Mouse (Mus musculus) embryonic facial prominence, embryonic 10.5 days (tissue): Measurements from ENCODE around the gene Sox5. TPM values are rescaled to one million over a fixed set of nuclear protein-coding genes. Genes with fewer than 3 reads are reported as not detected.
"Not testable (repeated sequence)": the region's sequence is repeated elsewhere in the genome, so short reads cannot be mapped to it uniquely, and the experiment has no call there.

Source experiments
- DNase-seq: peaks from one replicate; pipeline ENCODE4 v3.0.0-alpha.2; 2017; ENCODE audit warnings: low spot score
- H3K27ac ChIP-seq: fragments of 300-500 bp; sonication (generic); replicated peaks from 2 replicates; pipeline ENCODE4 v1.5.1; 2016; ENCODE audit warnings: mild to moderate bottlenecking
- H3K27me3 ChIP-seq: fragments of 300-500 bp; sonication (generic); replicated peaks from 2 replicates; pipeline ENCODE4 v1.6.1; 2016; ENCODE audit warnings: low read depth, mild to moderate bottlenecking; ENCODE audit not compliant: poor library complexity, severe bottlenecking
- H3K36me3 ChIP-seq: fragments of 300-500 bp; sonication (generic); replicated peaks from 2 replicates; pipeline ENCODE4 v1.6.1; 2016; ENCODE audit warnings: mild to moderate bottlenecking, moderate library complexity
- H3K4me1 ChIP-seq: fragments of 300-500 bp; sonication (generic); 2 replicates; pipeline ENCODE4 v1.6.1; 2016
- H3K4me3 ChIP-seq: fragments of 300-500 bp; sonication (generic); 2 replicates; pipeline ENCODE4 v1.5.1; 2016; ENCODE audit warnings: mild to moderate bottlenecking, moderate library complexity
- H3K9me3 ChIP-seq: fragments of 300-500 bp; sonication (generic); 2 replicates; pipeline ENCODE4 v1.6.1; 2016; ENCODE audit warnings: mild to moderate bottlenecking
- WGBS: fragments of 180-500 bp; shearing (Covaris S2); methylation state at CpG from one replicate; pipeline ENCODE4 v1.1.7; 2016; 5-methylcytosine and 5-hydroxymethylcytosine counted together
- polyA plus RNA-seq: library from polyadenylated mRNA; unstranded; fragments of >200 nt; fragmentation: Nextera tagmentation; extraction: Ambion mirVana; gene quantifications from 2 replicates; pipeline ENCODE4 v1.2.1, GENCODE M21; 2016

The Sox5 gene
- polyA plus RNA-seq, 1 experiment from 2014 or later, result 65.1 TPM

GRCm38 (mm10) chr6:144251222-144252170 lies 530.3 kb downstream of the Sox5 start:
- Histone ChIP-seq H3K4me3 (no peak overlapping the region), H3K9me3 (no peaks in the 10 kb centered on the region), H3K27ac (peak overlapping the region; percentile 84), H3K36me3 (no peaks in the 10 kb centered on the region), H3K27me3 (no peaks in the 10 kb centered on the region; the same call in 1 of the 2 replicates), H3K4me1 (peaks cover 42% of the 10 kb centered on the region)
- DNase-seq, result peak; percentile 71
- 17% methylated on average over 18 of the region's 18 CpGs for WGBS

GRCm38 (mm10) chr6:144250625-144251181 lies 531.1 kb downstream of the Sox5 start:
- 15% methylated on average over 6 of the region's 6 CpGs for WGBS
- DNase-seq, result peak; percentile 64
- no peaks in the 10 kb centered on the region for H3K36me3 ChIP-seq
- H3K9me3 ChIP-seq, result no peaks in the 10 kb centered on the region
- no peaks in the 10 kb centered on the region; the same call in 1 of the 2 replicates for H3K27me3 ChIP-seq
- H3K4me1 ChIP-seq, result peaks cover 34% of the 10 kb centered on the region
- H3K4me3 ChIP-seq, result 0 out of 2 replicates have a peak overlapping the region, but pooled peaks have one; percentile 11
- H3K27ac ChIP-seq, result peak overlapping the region; percentile 84

GRCm38 (mm10) chr6:144236581-144236980 lies 545.2 kb downstream of the Sox5 start:
- WGBS, result 38% methylated on average over 11 of the region's 11 CpGs
- DNase-seq, result no peak
- H3K36me3 ChIP-seq, result no peaks in the 10 kb centered on the region
- H3K4me1 ChIP-seq, result peaks cover 10% of the 10 kb centered on the region
- H3K27me3 ChIP-seq, result no peaks in the 10 kb centered on the region
- H3K9me3 ChIP-seq, result no peaks in the 10 kb centered on the region
- no peak overlapping the region; the same call in 1 of the 2 replicates for H3K27ac ChIP-seq
- H3K4me3 ChIP-seq, result no peak overlapping the region

- H3K9me3 ChIP-seq, result no peaks in the 10 kb centered on the region
- no peaks in the 10 kb centered on the region for H3K36me3 ChIP-seq
- no peaks in the 10 kb centered on the region for H3K27me3 ChIP-seq
- 28% methylated on average over 8 of the region's 8 CpGs for WGBS
- DNase-seq, result no peak
- H3K27ac ChIP-seq, result peak overlapping the region; percentile 48
- peak overlapping the region; percentile 29; the same call in 1 of the 2 replicates for H3K4me3 ChIP-seq
- H3K4me1 ChIP-seq, result peaks cover 64% of the 10 kb centered on the region
Measured at GRCm38 (mm10) chr6:144203970-144204369, 577.8 kb downstream of the Sox5 start.

GRCm38 (mm10) chr6:144203013-144203412 lies 578.8 kb downstream of the Sox5 start:
- Histone ChIP-seq H3K4me1 (peaks cover 64% of the 10 kb centered on the region), H3K9me3 (no peaks in the 10 kb centered on the region), H3K36me3 (no peaks in the 10 kb centered on the region), H3K4me3 (0 out of 2 replicates have a peak overlapping the region, but pooled peaks have one; percentile 19), H3K27me3 (no peaks in the 10 kb centered on the region), H3K27ac (0 out of 2 replicates have a peak overlapping the region, but pooled peaks have one; percentile 49)
- 41% methylated on average over 12 of the region's 12 CpGs for WGBS
- DNase-seq, result no peak

GRCm38 (mm10) chr6:144201402-144202040 lies 580.3 kb downstream of the Sox5 start:
- Histone ChIP-seq H3K4me3 (no peak overlapping the region), H3K27ac (no peak overlapping the region), H3K4me1 (peaks cover 61% of the 10 kb centered on the region), H3K27me3 (no peaks in the 10 kb centered on the region), H3K36me3 (no peaks in the 10 kb centered on the region), H3K9me3 (no peaks in the 10 kb centered on the region)
- WGBS, result 81% methylated on average over 5 of the region's 5 CpGs
- no peak for DNase-seq

GRCm38 (mm10) chr6:144197209-144198119 lies 584.3 kb downstream of the Sox5 start:
- H3K27me3 ChIP-seq, result no peaks in the 10 kb centered on the region
- H3K9me3 ChIP-seq, result no peaks in the 10 kb centered on the region
- no peak for DNase-seq
- H3K36me3 ChIP-seq, result peaks cover 1% of the 10 kb centered on the region; the same call in 1 of the 2 replicates
- H3K4me1 ChIP-seq, result peaks cover 21% of the 10 kb centered on the region
- H3K4me3 ChIP-seq, result no peak overlapping the region
- WGBS, result 51% methylated on average over 16 of the region's 16 CpGs
- H3K27ac ChIP-seq, result no peak overlapping the region

- H3K27ac ChIP-seq, result no peak overlapping the region; the same call in 1 of the 2 replicates
- no peak for DNase-seq
- peaks cover 17% of the 10 kb centered on the region for H3K36me3 ChIP-seq
- H3K4me3 ChIP-seq, result no peak overlapping the region
- 75% methylated on average over 14 of the region's 14 CpGs for WGBS
- H3K4me1 ChIP-seq, result peaks cover 11% of the 10 kb centered on the region
- H3K27me3 ChIP-seq, result no peaks in the 10 kb centered on the region
- H3K9me3 ChIP-seq, result peaks cover 11% of the 10 kb centered on the region
Measured at GRCm38 (mm10) chr6:144195934-144196333, 585.8 kb downstream of the Sox5 start.

GRCm38 (mm10) chr6:144183087-144183486 lies 598.7 kb downstream of the Sox5 start:
- no peaks in the 10 kb centered on the region for H3K9me3 ChIP-seq
- WGBS, result 92% methylated on average over 3 of the region's 3 CpGs
- H3K4me1 ChIP-seq, result peaks cover 40% of the 10 kb centered on the region
- H3K27me3 ChIP-seq, result no peaks in the 10 kb centered on the region
- no peak for DNase-seq
- no peak overlapping the region for H3K27ac ChIP-seq
- H3K36me3 ChIP-seq, result peaks cover 26% of the 10 kb centered on the region
- no peak overlapping the region for H3K4me3 ChIP-seq

- WGBS, result 95% methylated on average over 13 of the region's 13 CpGs
- not testable (repeated sequence) for DNase-seq
Measured at GRCm38 (mm10) chr6:144182429-144182828, 599.3 kb downstream of the Sox5 start.

GRCm38 (mm10) chr6:144181083-144181866 lies 600.5 kb downstream of the Sox5 start:
- Histone ChIP-seq H3K36me3 (peaks cover 16% of the 10 kb centered on the region; the same call in 1 of the 2 replicates), H3K27me3 (no peaks in the 10 kb centered on the region), H3K27ac (peak overlapping the region; percentile 85), H3K9me3 (no peaks in the 10 kb centered on the region), H3K4me3 (peak overlapping the region; percentile 48), H3K4me1 (peaks cover 40% of the 10 kb centered on the region)
- WGBS, result 23% methylated on average over 12 of the region's 12 CpGs
- peak; percentile 50 for DNase-seq

More at GRCm38 (mm10) chr6:144182429-144182828, 599.3 kb downstream of the Sox5 start:
- Histone ChIP-seq H3K27ac (peak overlapping the region; percentile 85), H3K36me3 (peaks cover 21% of the 10 kb centered on the region), H3K4me1 (peaks cover 40% of the 10 kb centered on the region)
- H3K9me3 ChIP-seq, H3K4me3 ChIP-seq, H3K27me3 ChIP-seq: not testable (repeated sequence)
